Mouse (Mus musculus) testis, adult 2 months (tissue): Measurements from ENCODE around the gene Taldo1.

ENCODE experiments used
- CTCF ChIP-seq: fragments of 200-500 bp; IDR thresholded peaks from 2 replicates; pipeline ENCODE4 v1.5.1; 2012; ENCODE audit warnings: low read depth, mild to moderate bottlenecking, inconsistent platforms, low read length, moderate library complexity; ENCODE audit not compliant: control insufficient read depth, insufficient read depth, insufficient replicate concordance
- POLR2A ChIP-seq: fragments of 200-500 bp; IDR thresholded peaks from 2 replicates; pipeline ENCODE4 v1.6.1; 2012; ENCODE audit warnings: low read depth, mild to moderate bottlenecking, inconsistent platforms, low read length, moderate library complexity; ENCODE audit not compliant: control insufficient read depth

DNA sequence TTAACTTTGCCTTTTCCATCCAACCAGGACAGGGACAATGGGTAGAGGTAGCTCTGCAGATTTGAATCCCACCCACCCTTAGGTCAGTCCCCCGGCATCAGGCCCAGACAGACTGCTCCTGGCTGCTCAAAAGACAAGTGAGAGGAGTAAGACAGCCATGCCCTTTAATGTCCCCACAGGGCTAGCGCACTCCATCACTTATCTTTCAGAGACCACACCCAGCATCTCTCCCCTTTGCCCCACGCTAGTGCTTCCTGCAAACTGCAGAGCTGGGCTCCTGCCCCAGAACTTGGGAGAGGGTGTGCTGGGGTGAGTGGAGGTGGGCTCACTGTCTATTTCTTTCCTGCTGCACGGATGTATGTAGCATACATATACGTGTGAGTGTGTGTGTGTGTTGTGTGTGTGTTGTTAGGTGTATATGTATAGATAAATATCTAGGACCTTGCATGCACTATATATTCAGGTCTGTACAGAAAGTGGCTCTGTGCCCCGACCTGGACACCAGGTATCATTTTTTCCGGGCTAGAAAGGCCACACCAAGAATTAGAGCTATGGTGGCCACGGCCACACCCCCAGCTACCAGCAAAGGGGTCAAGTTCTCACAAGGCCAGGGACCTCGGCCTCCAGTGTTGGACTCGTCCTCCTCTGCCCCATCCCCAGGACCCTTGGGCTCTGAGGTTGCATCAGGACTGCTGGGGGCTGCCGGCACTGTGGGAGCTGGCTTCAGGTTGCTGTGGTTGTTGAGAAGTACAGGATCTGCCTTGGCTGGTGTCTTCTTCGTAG is 35.1 kb downstream of the Taldo1 start:
- TF ChIP-seq POLR2A (no peak), CTCF (no peak)
